Mouse (Mus musculus): ENCODE measurements around the gene Rmdn2. TPM values are rescaled to one million over a fixed set of nuclear protein-coding genes. Genes with fewer than 3 reads are reported as not detected.
A peak's percentile ranks its signal among the peaks of the same experiment; 100 is the strongest.

Rmdn2 gene
- polyA plus RNA-seq, 1 experiment = 0.53 TPM

DNA sequence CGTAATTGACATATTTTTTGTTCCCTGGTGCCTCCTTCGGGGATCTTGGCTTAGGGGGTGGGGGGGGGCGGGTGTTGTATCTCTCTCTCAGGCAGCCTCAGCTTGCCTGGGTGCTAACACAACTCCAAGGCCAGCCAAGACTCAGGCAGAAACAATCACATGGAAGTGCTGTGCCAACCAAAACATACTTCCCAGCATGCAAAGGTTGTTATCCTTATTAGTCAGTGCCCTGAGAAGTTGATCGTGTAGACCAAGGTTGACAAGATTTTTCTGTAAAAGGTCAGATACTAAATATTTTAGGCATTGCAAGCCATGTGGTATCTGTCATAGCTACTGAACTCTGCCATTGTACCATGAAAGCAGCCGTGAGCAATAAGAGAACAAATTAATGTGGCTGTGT is 89.2 kb downstream of the Rmdn2 start:
- Histone ChIP-seq H3K4me1 (ENCODE audit: control insufficient read depth, insufficient read depth, insufficient read length, low read length) (no peaks in the 10 kb centered on the region), H3K27ac (ENCODE audit: insufficient read depth, low read depth, low read length) (no peak overlapping the region), H3K36me3 (ENCODE audit: control insufficient read depth, insufficient read depth, low read length) (no peaks in the 10 kb centered on the region), H3K27me3 (ENCODE audit: control insufficient read depth, insufficient read depth, low read length) (no peaks in the 10 kb centered on the region), H3K4me3 (ENCODE audit: low read depth, low read length) (no peak overlapping the region)
- WGBS = 82% methylated on average over 5 of the region's 5 CpGs
- TF ChIP-seq CTCF (IDR thresholded peaks at IDR 0.05; ENCODE audit: extremely low read depth, insufficient read length, insufficient replicate concordance, low read depth, low read length) (no peak), POLR2A (IDR thresholded peaks at IDR 0.05; ENCODE audit: low read depth, low read length) (no peak)

DNA sequence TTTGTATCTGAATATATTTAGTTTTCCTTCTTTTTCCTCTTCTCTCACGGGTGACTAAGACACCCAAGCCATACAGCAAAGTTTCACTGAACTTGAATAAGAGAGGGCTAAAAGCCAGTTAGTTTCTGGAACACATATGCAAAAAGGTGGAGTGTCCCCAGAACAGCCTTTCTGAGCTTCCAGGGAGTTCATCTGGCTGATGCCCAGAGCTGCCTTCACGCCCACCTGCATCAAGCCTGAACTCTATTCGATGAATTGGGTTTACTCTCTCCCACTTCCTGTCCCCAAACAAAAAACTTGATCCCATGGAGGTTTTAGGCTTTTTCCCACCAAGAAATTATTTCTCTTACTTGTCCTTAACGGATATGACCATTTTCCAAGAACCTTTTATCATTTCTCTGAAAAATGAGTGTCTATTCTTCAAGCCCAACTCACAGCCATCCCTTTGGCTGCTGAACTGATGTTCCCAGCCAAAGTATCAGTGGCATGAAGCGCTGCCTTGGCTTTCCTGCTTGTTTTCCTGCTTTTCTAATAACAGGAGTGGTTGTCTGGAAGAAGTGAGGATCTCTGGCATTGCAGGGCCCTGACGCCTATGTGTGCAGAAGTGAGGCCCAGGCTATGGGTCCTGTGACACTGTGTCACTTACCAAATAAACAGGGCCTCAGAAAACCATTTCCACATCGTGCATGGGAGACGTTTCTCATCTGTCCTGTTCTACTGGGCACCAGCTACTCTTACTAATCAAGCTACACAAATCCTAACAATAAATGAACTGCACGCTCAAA is 94.2 kb downstream of the Rmdn2 start:
- no peak for TF ChIP-seq POLR2A (IDR thresholded peaks at IDR 0.05; ENCODE audit: low read depth, low read length)
- TF ChIP-seq CTCF (IDR thresholded peaks at IDR 0.05; ENCODE audit: extremely low read depth, insufficient read length, insufficient replicate concordance, low read depth, low read length) = no peak
- Histone ChIP-seq H3K36me3 (ENCODE audit: control insufficient read depth, insufficient read depth, low read length) (no peaks in the 10 kb centered on the region), H3K27me3 (ENCODE audit: control insufficient read depth, insufficient read depth, low read length) (peaks cover 4% of the 10 kb centered on the region; the same call in 1 of the 2 replicates), H3K4me1 (ENCODE audit: control insufficient read depth, insufficient read depth, insufficient read length, low read length) (no peaks in the 10 kb centered on the region), H3K27ac (ENCODE audit: insufficient read depth, low read depth, low read length) (no peak overlapping the region), H3K4me3 (ENCODE audit: low read depth, low read length) (no peak overlapping the region)
- WGBS = 73% methylated on average over 9 of the region's 9 CpGs

DNA sequence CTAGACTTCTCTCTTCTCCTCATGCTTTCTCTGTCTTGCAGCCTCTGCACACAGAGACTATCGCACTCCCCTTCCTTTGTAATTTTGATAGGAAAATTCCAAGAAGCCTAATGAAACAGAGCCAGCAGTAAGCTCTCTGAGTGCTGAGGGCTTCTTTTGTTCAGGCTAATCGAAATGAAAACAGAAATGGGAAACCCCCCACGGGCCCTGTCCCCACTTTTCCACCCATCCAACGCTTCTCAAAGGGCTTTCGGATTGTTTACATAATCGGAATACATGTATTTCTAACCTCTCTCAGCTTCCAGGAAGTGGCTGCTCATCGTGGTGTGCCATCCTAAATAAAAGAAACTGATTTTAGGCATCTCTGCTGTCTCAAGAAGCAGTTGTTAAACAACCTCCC is 96.5 kb downstream of the Rmdn2 start:
- no peaks in the 10 kb centered on the region for H3K36me3 ChIP-seq (ENCODE audit: control insufficient read depth, insufficient read depth, low read length)
- H3K27me3 ChIP-seq (ENCODE audit: control insufficient read depth, insufficient read depth, low read length) = peaks cover 11% of the 10 kb centered on the region; the same call in 1 of the 2 replicates
- TF ChIP-seq POLR2A (IDR thresholded peaks at IDR 0.05; ENCODE audit: low read depth, low read length) (no peak), CTCF (IDR thresholded peaks at IDR 0.05; ENCODE audit: extremely low read depth, insufficient read length, insufficient replicate concordance, low read depth, low read length) (no peak)
- H3K4me3 ChIP-seq (ENCODE audit: low read depth, low read length) = no peak overlapping the region
- peaks cover under 1% of the 10 kb centered on the region; the same call in 1 of the 2 replicates for H3K4me1 ChIP-seq (ENCODE audit: control insufficient read depth, insufficient read depth, insufficient read length, low read length)
- H3K27ac ChIP-seq (ENCODE audit: insufficient read depth, low read depth, low read length) = no peak overlapping the region
- WGBS = 42% methylated on average over 7 of the region's 7 CpGs

DNA sequence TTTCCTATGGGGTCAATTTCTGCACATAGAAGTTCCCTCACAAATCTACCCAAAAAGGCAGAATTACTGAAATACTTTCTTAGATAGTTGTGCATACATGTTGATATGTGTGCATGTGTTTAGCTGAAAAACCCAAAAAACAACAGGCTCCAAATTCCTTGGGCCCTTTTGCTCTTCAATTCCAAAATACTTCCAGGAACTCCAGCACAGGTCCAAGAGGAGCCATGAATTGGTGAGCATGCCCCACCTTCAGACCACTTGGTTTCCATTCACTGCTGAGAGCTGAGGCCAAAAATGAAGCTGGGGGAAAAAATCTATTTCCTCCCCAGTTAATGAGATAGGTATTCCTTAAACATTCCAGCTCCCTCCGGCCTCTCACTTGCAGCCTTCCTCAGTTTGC is 98.1 kb downstream of the Rmdn2 start:
- H3K4me1 ChIP-seq (ENCODE audit: control insufficient read depth, insufficient read depth, insufficient read length, low read length) = peaks cover 11% of the 10 kb centered on the region; the same call in 1 of the 2 replicates
- peaks cover 26% of the 10 kb centered on the region; the same call in 1 of the 2 replicates for H3K27me3 ChIP-seq (ENCODE audit: control insufficient read depth, insufficient read depth, low read length)
- H3K4me3 ChIP-seq (ENCODE audit: low read depth, low read length) = no peak overlapping the region
- WGBS = 65% methylated on average over 1 of the region's 1 CpGs
- H3K36me3 ChIP-seq (ENCODE audit: control insufficient read depth, insufficient read depth, low read length) = no peaks in the 10 kb centered on the region
- no peak overlapping the region for H3K27ac ChIP-seq (ENCODE audit: insufficient read depth, low read depth, low read length)
- TF ChIP-seq POLR2A (IDR thresholded peaks at IDR 0.05; ENCODE audit: low read depth, low read length) (no peak), CTCF (IDR thresholded peaks at IDR 0.05; ENCODE audit: extremely low read depth, insufficient read length, insufficient replicate concordance, low read depth, low read length) (no peak)

DNA sequence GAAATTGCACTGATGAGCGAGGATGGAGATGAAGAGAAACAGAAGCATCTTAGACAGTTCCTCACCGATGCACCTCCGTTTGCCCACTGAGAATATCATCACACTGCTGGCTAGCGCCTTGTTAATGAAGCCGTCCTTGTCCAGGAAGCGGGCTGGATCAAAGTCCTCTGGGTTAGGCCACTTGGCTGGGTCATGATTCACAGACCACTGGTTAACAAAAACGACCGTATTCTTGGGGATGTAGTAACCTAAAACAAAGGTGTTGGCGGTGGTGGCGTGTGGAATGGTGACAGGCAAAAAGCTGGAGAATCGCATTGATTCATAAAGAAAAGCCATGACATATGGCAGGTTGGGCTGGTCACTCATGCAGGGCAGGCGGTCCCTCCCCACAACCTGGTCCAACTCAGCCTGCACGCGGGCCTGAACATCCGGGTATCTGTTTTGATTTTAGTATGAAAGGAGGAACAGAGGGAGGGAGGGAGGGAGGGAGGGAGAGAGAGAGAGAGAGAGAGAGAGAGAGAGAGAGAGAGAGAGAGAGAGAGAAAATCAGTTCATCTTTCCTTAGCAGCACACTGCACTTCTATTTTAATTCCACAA is 98.7 kb downstream of the Rmdn2 start:
- WGBS = 34% methylated on average over 15 of the region's 15 CpGs
- Histone ChIP-seq H3K4me3 (ENCODE audit: low read depth, low read length) (no peak overlapping the region), H3K27me3 (ENCODE audit: control insufficient read depth, insufficient read depth, low read length) (peaks cover 32% of the 10 kb centered on the region; the same call in 1 of the 2 replicates), H3K4me1 (ENCODE audit: control insufficient read depth, insufficient read depth, insufficient read length, low read length) (peaks cover 12% of the 10 kb centered on the region; the same call in 1 of the 2 replicates), H3K36me3 (ENCODE audit: control insufficient read depth, insufficient read depth, low read length) (no peaks in the 10 kb centered on the region), H3K27ac (ENCODE audit: insufficient read depth, low read depth, low read length) (no peak overlapping the region)
- TF ChIP-seq CTCF (IDR thresholded peaks at IDR 0.05; ENCODE audit: extremely low read depth, insufficient read length, insufficient replicate concordance, low read depth, low read length) (no peak), POLR2A (IDR thresholded peaks at IDR 0.05; ENCODE audit: low read depth, low read length) (no peak)

DNA sequence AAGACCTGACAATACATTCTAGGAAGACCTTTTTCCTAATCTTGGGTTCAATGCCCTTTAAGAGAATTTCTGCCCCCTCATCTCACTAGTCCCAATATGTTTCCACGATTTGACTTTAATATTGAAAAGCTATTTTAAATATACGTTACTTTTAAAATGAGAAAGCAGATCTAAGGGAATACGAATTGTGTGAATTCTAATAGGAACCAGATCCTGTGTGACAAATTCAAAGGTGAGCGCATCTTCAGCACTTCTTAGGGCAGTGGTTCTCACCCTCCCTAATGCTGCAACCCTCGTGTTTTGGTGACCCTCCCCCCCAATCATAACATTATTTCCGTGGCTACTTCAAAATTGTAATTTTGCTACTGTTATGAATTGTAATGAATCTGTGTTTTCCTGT is 100.3 kb downstream of the Rmdn2 start:
- TF ChIP-seq POLR2A (IDR thresholded peaks at IDR 0.05; ENCODE audit: low read depth, low read length) (no peak), CTCF (IDR thresholded peaks at IDR 0.05; ENCODE audit: extremely low read depth, insufficient read length, insufficient replicate concordance, low read depth, low read length) (no peak)
- Histone ChIP-seq H3K36me3 (ENCODE audit: control insufficient read depth, insufficient read depth, low read length) (no peaks in the 10 kb centered on the region), H3K27ac (ENCODE audit: insufficient read depth, low read depth, low read length) (no peak overlapping the region), H3K4me3 (ENCODE audit: low read depth, low read length) (no peak overlapping the region), H3K4me1 (ENCODE audit: control insufficient read depth, insufficient read depth, insufficient read length, low read length) (peaks cover 18% of the 10 kb centered on the region), H3K27me3 (ENCODE audit: control insufficient read depth, insufficient read depth, low read length) (peaks cover 35% of the 10 kb centered on the region; the same call in 1 of the 2 replicates)
- 32% methylated on average over 6 of the region's 6 CpGs for WGBS

DNA sequence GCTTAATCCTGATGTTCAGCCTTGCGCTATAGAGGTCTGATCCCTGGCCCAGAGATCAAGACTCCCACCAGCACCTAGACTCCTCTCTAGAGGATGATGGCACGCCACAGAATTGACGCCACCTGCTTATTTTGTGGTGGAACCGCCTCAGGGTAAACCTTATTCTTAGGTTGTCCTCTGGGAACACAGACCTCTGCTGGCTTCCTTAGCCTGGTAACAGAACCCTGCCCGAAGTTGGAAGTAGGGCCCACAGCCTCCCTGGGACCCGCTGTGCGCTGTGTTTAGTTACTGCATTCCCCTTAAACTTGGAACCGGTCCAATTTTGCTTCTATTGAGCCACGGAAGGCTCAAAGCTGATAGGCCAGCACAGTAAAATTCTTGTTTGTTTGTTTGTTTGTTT is 100.9 kb downstream of the Rmdn2 start:
- 22% methylated on average over 9 of the region's 9 CpGs for WGBS
- TF ChIP-seq CTCF (IDR thresholded peaks at IDR 0.05; ENCODE audit: extremely low read depth, insufficient read length, insufficient replicate concordance, low read depth, low read length) (no peak), POLR2A (IDR thresholded peaks at IDR 0.05; ENCODE audit: low read depth, low read length) (no peak)
- Histone ChIP-seq H3K36me3 (ENCODE audit: control insufficient read depth, insufficient read depth, low read length) (no peaks in the 10 kb centered on the region), H3K4me3 (ENCODE audit: low read depth, low read length) (peak overlapping the region; percentile 18), H3K27me3 (ENCODE audit: control insufficient read depth, insufficient read depth, low read length) (peaks cover 35% of the 10 kb centered on the region; the same call in 1 of the 2 replicates), H3K4me1 (ENCODE audit: control insufficient read depth, insufficient read depth, insufficient read length, low read length) (peaks cover 18% of the 10 kb centered on the region), H3K27ac (ENCODE audit: insufficient read depth, low read depth, low read length) (no peak overlapping the region)

Measured in small intestine, adult 2 months (tissue).